Mouse (Mus musculus) ES-CJ7 (cell line): ENCODE data around the gene Actn1.
A peak's percentile ranks its signal among the peaks of the same experiment; 100 is the strongest.

Source experiments
- DNase-seq: peaks from one replicate; pipeline ENCODE4 v3.0.0; 2011; ENCODE audit warnings: low read depth, low spot score

The Actn1 gene

GRCm38 (mm10) chr12:80259216-80260055 is 735 bp downstream of the Actn1 start:
- peak; percentile 47 for DNase-seq

- DNase-seq = peak; percentile 61
Observed at GRCm38 (mm10) chr12:80258520-80259215, 1.5 kb downstream of the Actn1 start.

- no peak for DNase-seq
Observed at GRCm38 (mm10) chr12:80251978-80252377, 8.2 kb downstream of the Actn1 start.

GRCm38 (mm10) chr12:80251554-80251953 is 8.6 kb downstream of the Actn1 start:
- no peak for DNase-seq

GRCm38 (mm10) chr12:80249539-80249938 is 10.6 kb downstream of the Actn1 start:
- no peak for DNase-seq

GRCm38 (mm10) chr12:80247067-80247466 is 13.1 kb downstream of the Actn1 start:
- DNase-seq = no peak

GRCm38 (mm10) chr12:80246505-80246904 is 13.7 kb downstream of the Actn1 start:
- no peak for DNase-seq

GRCm38 (mm10) chr12:80244755-80245154 is 15.4 kb downstream of the Actn1 start:
- DNase-seq = peak; percentile 56

GRCm38 (mm10) chr12:80244127-80244526 is 16.0 kb downstream of the Actn1 start:
- no peak for DNase-seq

GRCm38 (mm10) chr12:80243335-80243734 is 16.8 kb downstream of the Actn1 start:
- no peak for DNase-seq

GRCm38 (mm10) chr12:80239445-80239844 is 20.7 kb downstream of the Actn1 start:
- DNase-seq = no peak

GRCm38 (mm10) chr12:80238523-80238922 is 21.6 kb downstream of the Actn1 start:
- no peak for DNase-seq

- DNase-seq = no peak
Observed at GRCm38 (mm10) chr12:80235295-80235694, 24.9 kb downstream of the Actn1 start.

GRCm38 (mm10) chr12:80234226-80234625 is 25.9 kb downstream of the Actn1 start:
- no peak for DNase-seq

GRCm38 (mm10) chr12:80232840-80233218 is 27.3 kb downstream of the Actn1 start:
- DNase-seq = no peak

GRCm38 (mm10) chr12:80232076-80232839 is 27.9 kb downstream of the Actn1 start:
- DNase-seq = no peak

GRCm38 (mm10) chr12:80231317-80231716 is 28.9 kb downstream of the Actn1 start:
- DNase-seq = no peak

- DNase-seq = no peak
Observed at GRCm38 (mm10) chr12:80230854-80231253, 29.3 kb downstream of the Actn1 start.

GRCm38 (mm10) chr12:80230111-80230700 is 30.0 kb downstream of the Actn1 start:
- no peak for DNase-seq

- no peak for DNase-seq
Observed at GRCm38 (mm10) chr12:80229010-80229800, 31.0 kb downstream of the Actn1 start.

- DNase-seq = no peak
Observed at GRCm38 (mm10) chr12:80228356-80228755, 31.8 kb downstream of the Actn1 start.
